Mouse (Mus musculus): ENCODE measurements around the gene Rasl11b. TPM values are rescaled to one million over a fixed set of nuclear protein-coding genes. Genes with fewer than 3 reads are reported as not detected.
A peak's percentile ranks its signal among the peaks of the same experiment; 100 is the strongest.

Rasl11b gene
- total RNA-seq (2021) = 10 to 100 TPM; 93.2 to 97.6 TPM

- intact Hi-C loops (cut with DNase I) = loop anchor here (2.0 to 10.0 kb wide), 4 partner anchors 82 to 170 kb away; partner anchors contain the start of gene Usp46
- peak; percentile 94 to 95 for DNase-seq (ENCODE audit: low spot score in 2 of 2)
These were observed at the start of gene Rasl11b for GRCm38 (mm10) chr5:74194841-74195613. Rasl11b (plus strand) TSS chr5:74195286.

- DNase-seq (ENCODE audit: low spot score in 2 of 2) = no peak
- intact Hi-C loops (cut with DNase I) = no loop called here
These were observed 47.5 kb upstream of the Rasl11b start for GRCm38 (mm10) chr5:74147631-74148030.

- DNase-seq (ENCODE audit: low spot score in 2 of 2) = no peak
- intact Hi-C loops (cut with DNase I) = no loop called here
These were observed 45.1 kb upstream of the Rasl11b start for GRCm38 (mm10) chr5:74149975-74150374.

- no peak for DNase-seq (ENCODE audit: low spot score in 2 of 2)
- intact Hi-C loops (cut with DNase I) = no loop called here
These were observed 43.3 kb upstream of the Rasl11b start for GRCm38 (mm10) chr5:74151774-74152173.

- intact Hi-C loops (cut with DNase I) = no loop called here
- no peak for DNase-seq (ENCODE audit: low spot score in 2 of 2)
These were observed 39.2 kb upstream of the Rasl11b start for GRCm38 (mm10) chr5:74155860-74156351.

GRCm38 (mm10) chr5:74158929-74159632, 36.0 kb upstream of the Rasl11b start:
- DNase-seq (ENCODE audit: low spot score in 2 of 2) = peak in 1 of 2 experiments; percentile 29
- intact Hi-C loops (cut with DNase I) = no loop called here

GRCm38 (mm10) chr5:74159906-74160305, 35.2 kb upstream of the Rasl11b start:
- DNase-seq (ENCODE audit: low spot score in 2 of 2) = no peak
- intact Hi-C loops (cut with DNase I) = no loop called here

GRCm38 (mm10) chr5:74160349-74160748, 34.7 kb upstream of the Rasl11b start:
- intact Hi-C loops (cut with DNase I) = no loop called here
- no peak for DNase-seq (ENCODE audit: low spot score in 2 of 2)

GRCm38 (mm10) chr5:74161297-74161926, 33.7 kb upstream of the Rasl11b start:
- intact Hi-C loops (cut with DNase I) = no loop called here
- DNase-seq (ENCODE audit: low spot score in 2 of 2) = no peak

GRCm38 (mm10) chr5:74162013-74162412, 33.1 kb upstream of the Rasl11b start:
- intact Hi-C loops (cut with DNase I) = no loop called here
- no peak for DNase-seq (ENCODE audit: low spot score in 2 of 2)

GRCm38 (mm10) chr5:74163141-74163540, 31.9 kb upstream of the Rasl11b start:
- intact Hi-C loops (cut with DNase I) = no loop called here
- no peak for DNase-seq (ENCODE audit: low spot score in 2 of 2)

- no peak for DNase-seq (ENCODE audit: low spot score in 2 of 2)
- intact Hi-C loops (cut with DNase I) = no loop called here
These were observed 30.5 kb upstream of the Rasl11b start for GRCm38 (mm10) chr5:74164547-74164946.

GRCm38 (mm10) chr5:74166642-74167041, 28.4 kb upstream of the Rasl11b start:
- DNase-seq (ENCODE audit: low spot score in 2 of 2) = no peak
- intact Hi-C loops (cut with DNase I) = no loop called here

- no peak for DNase-seq (ENCODE audit: low spot score in 2 of 2)
- intact Hi-C loops (cut with DNase I) = no loop called here
These were observed 27.0 kb upstream of the Rasl11b start for GRCm38 (mm10) chr5:74168085-74168484.

- intact Hi-C loops (cut with DNase I) = no loop called here
These were observed 23.3 kb upstream of the Rasl11b start for GRCm38 (mm10) chr5:74171768-74172167.

GRCm38 (mm10) chr5:74172208-74172607, 22.9 kb upstream of the Rasl11b start:
- intact Hi-C loops (cut with DNase I) = no loop called here
- no peak for DNase-seq (ENCODE audit: low spot score in 2 of 2)

More at GRCm38 (mm10) chr5:74171768-74172167, 23.3 kb upstream of the Rasl11b start:
- DNase-seq (ENCODE audit: low spot score in 2 of 2) = no peak

- intact Hi-C loops (cut with DNase I) = no loop called here
- no peak for DNase-seq (ENCODE audit: low spot score in 2 of 2)
These were observed 21.8 kb upstream of the Rasl11b start for GRCm38 (mm10) chr5:74173162-74173844.

GRCm38 (mm10) chr5:74175526-74176270, 19.4 kb upstream of the Rasl11b start:
- DNase-seq (ENCODE audit: low spot score in 2 of 2) = no peak
- intact Hi-C loops (cut with DNase I) = no loop called here

- intact Hi-C loops (cut with DNase I) = loop anchor here (10.0 kb wide), 1 partner anchor 975 kb away; the partner anchor contains the start of gene Pdgfra
- no peak for DNase-seq (ENCODE audit: low spot score in 2 of 2)
These were observed 14.9 kb upstream of the Rasl11b start for GRCm38 (mm10) chr5:74180216-74180615.

Data from left cerebral cortex, postnatal 25 days (tissue).